Mouse (Mus musculus) heart, adult 2 months (tissue): ENCODE results near the gene Adamts16.

ENCODE experiments used
- CTCF ChIP-seq: fragments of 200-600 bp; IDR thresholded peaks from 2 replicates; pipeline ENCODE4 v1.8.1; 2022; ENCODE audit warnings: antibody characterized with exemption, mild to moderate bottlenecking, moderate library complexity
- EP300 ChIP-seq: fragments of 200-500 bp; IDR thresholded peaks from 2 replicates; pipeline ENCODE4 v1.6.1; 2011; ENCODE audit warnings: low read depth, low read length, control low read depth; ENCODE audit not compliant: insufficient read depth
- POLR2A ChIP-seq: fragments of 200-500 bp; IDR thresholded peaks from 2 replicates; pipeline ENCODE4 v1.6.1; 2011; ENCODE audit warnings: mild to moderate bottlenecking, low read depth, low read length, control low read depth; ENCODE audit not compliant: insufficient read depth

DNA sequence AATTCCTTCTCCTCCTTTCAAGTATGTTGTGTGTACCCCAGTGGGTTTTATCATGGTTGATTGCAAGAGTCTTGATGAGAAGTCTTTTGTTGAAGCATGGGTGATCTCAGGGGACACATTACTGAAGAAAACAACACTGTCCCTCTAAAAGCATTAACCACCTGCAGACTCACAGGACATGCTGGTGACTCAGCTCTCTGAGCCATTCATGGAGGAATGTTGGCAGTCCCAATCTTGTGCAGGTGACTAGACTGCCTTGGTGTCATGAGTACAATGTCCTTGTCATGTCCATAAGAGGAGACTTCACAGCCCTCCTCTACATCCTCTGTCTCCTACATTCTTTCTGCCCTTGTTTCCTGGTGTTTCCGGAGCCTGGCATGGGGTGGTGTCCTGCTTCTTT is 45.5 kb upstream of the Adamts16 start:
- TF ChIP-seq CTCF (no peak), POLR2A (no peak), EP300 (no peak)
